ENCODE assay signal across 12 mouse cellular contexts in the genomic region with DNA sequence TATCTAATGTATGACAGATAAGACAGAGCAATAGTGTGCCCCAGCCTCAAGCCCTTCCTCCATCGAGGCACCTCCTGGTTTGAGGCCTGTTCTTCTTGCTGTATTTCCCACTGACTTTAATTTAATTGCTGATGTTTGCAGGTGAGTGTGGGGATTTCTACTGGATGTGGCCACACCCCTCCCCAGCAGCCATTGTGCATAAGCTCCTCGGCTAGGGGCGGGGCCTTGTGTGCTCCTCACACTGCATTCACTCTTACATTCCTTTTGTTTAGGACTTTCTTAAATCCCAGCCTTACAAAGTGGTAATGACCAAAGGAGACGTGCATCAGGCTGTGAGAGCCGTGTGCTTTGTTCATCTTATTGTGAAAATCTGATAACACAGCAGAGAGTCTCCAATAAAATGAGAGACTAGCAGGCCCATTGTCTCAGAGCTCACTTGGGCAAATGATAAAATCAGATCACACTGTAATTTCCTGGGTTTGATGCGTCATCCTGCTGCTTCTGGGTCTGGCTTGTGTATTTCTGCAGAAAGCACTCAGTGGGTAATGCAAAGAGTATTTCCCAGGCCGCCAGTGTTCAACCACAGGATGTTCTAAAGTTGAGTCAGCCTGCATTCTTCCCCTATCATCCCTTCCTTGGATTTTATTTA. TPM values are rescaled to one million over a fixed set of nuclear protein-coding genes. Genes with fewer than 3 reads are reported as not detected.
DNase-seq lines count a peak whose midpoint lies in the region; ATAC-seq lines count a peak whose summit lies in the region.
"Had no signal": no experiment of that assay in that cellular context is flagged by ENCODE, and none has a peak within 500 bp of the region (broad histone marks: within the 10 kb centered on the region; RNA-seq: fewer than 3 reads in every experiment).

No protein-coding gene starts in this region.

- H3K9me3 ChIP-seq in kidney, embryonic 14.5 days (ENCODE audit: control insufficient read depth, low read length) = no peaks in the 10 kb centered on the region
- H3K9me3 ChIP-seq: forebrain, embryonic 15.5 days; intestine, embryonic 15.5 days; limb, embryonic 13.5 days had no signal

- H3K27me3 ChIP-seq in kidney, embryonic 14.5 days (ENCODE audit: control insufficient read depth, insufficient read depth, low read length) = no peaks in the 10 kb centered on the region
- H3K27me3 ChIP-seq: forebrain, embryonic 15.5 days; intestine, embryonic 15.5 days; limb, embryonic 13.5 days had no signal

- no peak overlapping the region for H3K27ac ChIP-seq in kidney, embryonic 14.5 days (ENCODE audit: low read depth, low read length)
- H3K27ac ChIP-seq: forebrain, embryonic 15.5 days; intestine, embryonic 15.5 days; limb, embryonic 13.5 days had no signal

- no peak overlapping the region for H3K9ac ChIP-seq in kidney, embryonic 14.5 days (ENCODE audit: low read depth, low read length)
- H3K9ac ChIP-seq: forebrain, embryonic 15.5 days; intestine, embryonic 15.5 days; limb, embryonic 13.5 days had no signal

- peaks cover 6% of the 10 kb centered on the region; the same call in 1 of the 2 replicates for H3K36me3 ChIP-seq in kidney, embryonic 14.5 days (ENCODE audit: control insufficient read depth, insufficient read depth, low read length)
- H3K36me3 ChIP-seq: forebrain, embryonic 15.5 days; intestine, embryonic 15.5 days had no signal

- peak; percentile 21 for DNase-seq in kidney, adult 9 months
- peak; percentile 29 for DNase-seq in CD4-positive, CD25-positive, alpha-beta regulatory T cell, adult 2 months (ENCODE audit: low read depth, low spot score)
- peak; percentile 55 for DNase-seq in R1 (ENCODE audit: low read depth, low spot score)
- DNase-seq in urinary bladder, postnatal 10 days (ENCODE audit: low spot score) = no peak
- DNase-seq in cerebellum, adult 11 months = no peak
- DNase-seq: cerebellum, adult 2 months; kidney, postnatal 4 days had no signal

- H3K4me1 ChIP-seq in kidney, embryonic 14.5 days (ENCODE audit: control insufficient read depth, insufficient read depth, low read length) = no peaks in the 10 kb centered on the region
- H3K4me1 ChIP-seq: intestine, embryonic 15.5 days had no signal

- H3K4me3 ChIP-seq in kidney, embryonic 14.5 days (ENCODE audit: low read length) = no peak overlapping the region
- H3K4me3 ChIP-seq: forebrain, embryonic 15.5 days; intestine, embryonic 15.5 days; limb, embryonic 13.5 days had no signal

- H3K4me2 ChIP-seq in kidney, embryonic 14.5 days (replicated peaks; ENCODE audit: low read depth, low read length) = no peak overlapping the region
- H3K4me2 ChIP-seq: forebrain, embryonic 15.5 days; intestine, embryonic 15.5 days; limb, embryonic 13.5 days had no signal

- ATAC-seq in kidney, embryonic 14.5 days (ENCODE audit: low FRiP score, low TSS enrichment) = no peak
- ATAC-seq in inflammation-experienced regulatory T-cells, adult 6 months = peak; percentile 60
- ATAC-seq: forebrain, embryonic 15.5 days; intestine, embryonic 15.5 days had no signal

- WGBS in kidney, embryonic 14.5 days = 76% methylated on average over 7 of the region's 7 CpGs

RNA-seq across cellular contexts. Expression of gene Mrps27, which starts 40.1 kb away (rescaled TPM):
- polyA plus RNA-seq in kidney, embryonic 14.5 days (2014; fragmentation: Nextera tagmentation; extraction: Ambion mirVana) = 53.6 and 70.3 TPM in 2 replicates
- polyA plus RNA-seq in inflammation-experienced regulatory T-cells, adult 6 months (2017; shearing (Covaris generic)) = 10 to 100 TPM; 18.6 to 40.0 (median 25.5) TPM

RNA-seq across cellular contexts. Expression of gene Ptcd2, which starts 40.2 kb away (rescaled TPM):
- 57.5 and 59.1 TPM in 2 replicates for polyA plus RNA-seq in kidney, embryonic 14.5 days (2014; fragmentation: Nextera tagmentation; extraction: Ambion mirVana)
- polyA plus RNA-seq in inflammation-experienced regulatory T-cells, adult 6 months (2017; shearing (Covaris generic)) = 10 to 100 TPM; 52.3 to 62.0 (median 56.7) TPM

Comparison
In these comparisons a context has a peak if more than half of its experiments do, and no peak if none do; other contexts are left out.
1. DNase-seq: peak in kidney, adult 9 months (single experiment), CD4-positive, CD25-positive, alpha-beta regulatory T cell, adult 2 months (single experiment) and R1 (single experiment); none in urinary bladder, postnatal 10 days (single experiment) and cerebellum, adult 11 months (single experiment).